Mouse (Mus musculus): ENCODE data around the gene Casc3. TPM values are rescaled to one million over a fixed set of nuclear protein-coding genes. Genes with fewer than 3 reads are reported as not detected.
A peak's percentile ranks its signal among the peaks of the same experiment; 100 is the strongest.

Casc3 gene
- polyA plus RNA-seq, 1 experiment: 47.4 TPM

GRCm38 (mm10) chr11:98781851-98782512 is 22.7 kb upstream of the Casc3 start:
- Histone ChIP-seq H3K4me3 (ENCODE audit: insufficient read depth, low read length) (peak overlapping the region; percentile 11; the same call in 1 of the 2 replicates), H3K27ac (ENCODE audit: insufficient read depth, low read length) (peak overlapping the region; percentile 92), H3K4me1 (ENCODE audit: control insufficient read depth, insufficient read depth, low read length) (peaks cover 20% of the 10 kb centered on the region)
- peak; percentile 18; the same call in 1 of the 2 replicates for TF ChIP-seq POLR2A (IDR thresholded peaks at IDR 0.05; ENCODE audit: extremely low read depth, insufficient read depth, low read length)
- no peak for TF ChIP-seq CTCF (IDR thresholded peaks at IDR 0.05; ENCODE audit: extremely low read depth, insufficient read depth, low read length)

GRCm38 (mm10) chr11:98782651-98783235 is 22.0 kb upstream of the Casc3 start:
- Histone ChIP-seq H3K4me1 (ENCODE audit: control insufficient read depth, insufficient read depth, low read length) (peaks cover 18% of the 10 kb centered on the region), H3K4me3 (ENCODE audit: insufficient read depth, low read length) (peak overlapping the region; percentile 11; the same call in 1 of the 2 replicates), H3K27ac (ENCODE audit: insufficient read depth, low read length) (peak overlapping the region; percentile 97)
- TF ChIP-seq CTCF (IDR thresholded peaks at IDR 0.05; ENCODE audit: extremely low read depth, insufficient read depth, low read length) (no peak), POLR2A (IDR thresholded peaks at IDR 0.05; ENCODE audit: extremely low read depth, insufficient read depth, low read length) (no peak)

- Histone ChIP-seq H3K4me1 (ENCODE audit: control insufficient read depth, insufficient read depth, low read length) (peaks cover 18% of the 10 kb centered on the region), H3K4me3 (ENCODE audit: insufficient read depth, low read length) (peak overlapping the region; percentile 11; the same call in 1 of the 2 replicates), H3K27ac (ENCODE audit: insufficient read depth, low read length) (peak overlapping the region; percentile 97)
- peak; percentile 69 for TF ChIP-seq POLR2A (IDR thresholded peaks at IDR 0.05; ENCODE audit: extremely low read depth, insufficient read depth, low read length)
- TF ChIP-seq CTCF (IDR thresholded peaks at IDR 0.05; ENCODE audit: extremely low read depth, insufficient read depth, low read length): no peak
These were observed 21.4 kb upstream of the Casc3 start for GRCm38 (mm10) chr11:98783236-98783696.

GRCm38 (mm10) chr11:98784139-98784538 is 20.6 kb upstream of the Casc3 start:
- TF ChIP-seq POLR2A (IDR thresholded peaks at IDR 0.05; ENCODE audit: extremely low read depth, insufficient read depth, low read length) (no peak), CTCF (IDR thresholded peaks at IDR 0.05; ENCODE audit: extremely low read depth, insufficient read depth, low read length) (no peak)
- Histone ChIP-seq H3K27ac (ENCODE audit: insufficient read depth, low read length) (peak overlapping the region; percentile 97), H3K4me1 (ENCODE audit: control insufficient read depth, insufficient read depth, low read length) (peaks cover 18% of the 10 kb centered on the region), H3K4me3 (ENCODE audit: insufficient read depth, low read length) (no peak overlapping the region)

- Histone ChIP-seq H3K4me1 (ENCODE audit: control insufficient read depth, insufficient read depth, low read length) (peaks cover 18% of the 10 kb centered on the region), H3K4me3 (ENCODE audit: insufficient read depth, low read length) (no peak overlapping the region), H3K27ac (ENCODE audit: insufficient read depth, low read length) (peak overlapping the region; percentile 97)
- no peak for TF ChIP-seq POLR2A (IDR thresholded peaks at IDR 0.05; ENCODE audit: extremely low read depth, insufficient read depth, low read length)
- TF ChIP-seq CTCF (IDR thresholded peaks at IDR 0.05; ENCODE audit: extremely low read depth, insufficient read depth, low read length): no peak
These were observed 19.5 kb upstream of the Casc3 start for GRCm38 (mm10) chr11:98785214-98785613.

GRCm38 (mm10) chr11:98785772-98786281 is 18.9 kb upstream of the Casc3 start:
- H3K4me3 ChIP-seq (ENCODE audit: insufficient read depth, low read length): peak overlapping the region; percentile 16; the same call in 1 of the 2 replicates
- peaks cover 18% of the 10 kb centered on the region for H3K4me1 ChIP-seq (ENCODE audit: control insufficient read depth, insufficient read depth, low read length)
- TF ChIP-seq POLR2A (IDR thresholded peaks at IDR 0.05; ENCODE audit: extremely low read depth, insufficient read depth, low read length): 0 out of 2 replicates have a peak, but pooled peaks have one; percentile 36
- TF ChIP-seq CTCF (IDR thresholded peaks at IDR 0.05; ENCODE audit: extremely low read depth, insufficient read depth, low read length): peak; percentile 45
- H3K27ac ChIP-seq (ENCODE audit: insufficient read depth, low read length): peak overlapping the region; percentile 97

- TF ChIP-seq CTCF (IDR thresholded peaks at IDR 0.05; ENCODE audit: extremely low read depth, insufficient read depth, low read length) (peak; percentile 86), POLR2A (IDR thresholded peaks at IDR 0.05; ENCODE audit: extremely low read depth, insufficient read depth, low read length) (0 out of 2 replicates have a peak, but pooled peaks have one; percentile 33)
- Histone ChIP-seq H3K27ac (ENCODE audit: insufficient read depth, low read length) (peak overlapping the region; percentile 97), H3K4me3 (ENCODE audit: insufficient read depth, low read length) (peak overlapping the region; percentile 16; the same call in 1 of the 2 replicates), H3K4me1 (ENCODE audit: control insufficient read depth, insufficient read depth, low read length) (peaks cover 13% of the 10 kb centered on the region)
These were observed 18.1 kb upstream of the Casc3 start for GRCm38 (mm10) chr11:98786359-98787214.

GRCm38 (mm10) chr11:98787229-98787628 is 17.5 kb upstream of the Casc3 start:
- Histone ChIP-seq H3K4me3 (ENCODE audit: insufficient read depth, low read length) (no peak overlapping the region), H3K27ac (ENCODE audit: insufficient read depth, low read length) (peak overlapping the region; percentile 2; the same call in 1 of the 2 replicates), H3K4me1 (ENCODE audit: control insufficient read depth, insufficient read depth, low read length) (peaks cover 13% of the 10 kb centered on the region)
- no peak for TF ChIP-seq POLR2A (IDR thresholded peaks at IDR 0.05; ENCODE audit: extremely low read depth, insufficient read depth, low read length)
- no peak for TF ChIP-seq CTCF (IDR thresholded peaks at IDR 0.05; ENCODE audit: extremely low read depth, insufficient read depth, low read length)

- Histone ChIP-seq H3K4me3 (ENCODE audit: insufficient read depth, low read length) (no peak overlapping the region), H3K27ac (ENCODE audit: insufficient read depth, low read length) (no peak overlapping the region), H3K4me1 (ENCODE audit: control insufficient read depth, insufficient read depth, low read length) (peaks cover 11% of the 10 kb centered on the region)
- TF ChIP-seq CTCF (IDR thresholded peaks at IDR 0.05; ENCODE audit: extremely low read depth, insufficient read depth, low read length): no peak
- TF ChIP-seq POLR2A (IDR thresholded peaks at IDR 0.05; ENCODE audit: extremely low read depth, insufficient read depth, low read length): no peak
These were observed 17.0 kb upstream of the Casc3 start for GRCm38 (mm10) chr11:98787691-98788090.

Data from cortical plate, adult 2 months (tissue).